Mouse (Mus musculus) brain, adult 10 weeks (tissue): ENCODE measurements around the gene Nat8f3. TPM values are rescaled to one million over a fixed set of nuclear protein-coding genes. Genes with fewer than 3 reads are reported as not detected.

ENCODE experiments used
- polyA plus RNA-seq: library from polyadenylated mRNA; stranded (reverse); fragments of 350-450 nt; fragmentation: Illumina TruSeq; extraction: RNeasy Lipid Tissue Mini Kit (QIAGEN cat#74804); gene quantifications from one replicate; pipeline ENCODE4 v1.2.3, GENCODE M21; 2015; ENCODE audit warnings: low read depth, low replicate concordance

Nat8f3 gene
- polyA plus RNA-seq, result 11.6 TPM

GRCm38 (mm10) chr6:85765532-85765931 is at the start of gene Nat8f3:
Nat8f3 (minus strand) TSS chr6:85765754.

GRCm38 (mm10) chr6:85713105-85713504 is 52.4 kb downstream of the Nat8f3 start, which contains the start of gene Nat8f7:
Nat8f7 (minus strand) TSS chr6:85713205.

Other genes with a start within 250 kb of the Nat8f3 start
- 3.9 TPM for gene Alms1, start 178.2 kb downstream of the Nat8f3 start, polyA plus RNA-seq
- 1.00 TPM for gene Nat8f7, start 52.5 kb downstream of the Nat8f3 start, polyA plus RNA-seq
- gene Nat8f6, start 55.2 kb upstream of the Nat8f3 start, polyA plus RNA-seq, result 0.98 TPM
- 5.1 TPM for gene Nat8f5, start 55.2 kb upstream of the Nat8f3 start, polyA plus RNA-seq
- gene Nat8, start 66.3 kb upstream of the Nat8f3 start, polyA plus RNA-seq, result 4.3 TPM
- gene Nat8f2, start 103.4 kb upstream of the Nat8f3 start, polyA plus RNA-seq, result 0.22 TPM
- gene Nat8f4, start 139.1 kb upstream of the Nat8f3 start, polyA plus RNA-seq, result 12.3 TPM
- gene Tprkb, start 146.1 kb upstream of the Nat8f3 start, polyA plus RNA-seq, result 133 TPM
- gene Nat8f1, start 149.9 kb upstream of the Nat8f3 start, polyA plus RNA-seq, result 41.6 TPM
- 62.3 TPM for gene Dusp11, start 195.9 kb upstream of the Nat8f3 start, polyA plus RNA-seq